Mouse (Mus musculus) monocyte, adult 59 days (primary cell): ENCODE results near the gene Asphd1. TPM values are rescaled to one million over a fixed set of nuclear protein-coding genes. Genes with fewer than 3 reads are reported as not detected.

Experiments used
- total RNA-seq, 2 experiments: library from RNA; stranded (reverse); gene quantifications; one replicate each; pipeline ENCODE4 v1.2.4; 2023

Gene Asphd1
- total RNA-seq: not detected

GRCm38 (mm10) chr7:126949403-126949792 is at the start of gene Asphd1:
Gene Asphd1 (minus strand): TSS chr7:126949582.

GRCm38 (mm10) chr7:126975950-126976866 is 26.8 kb upstream of the Asphd1 start, which contains the start of gene Cdiptos:
Gene Cdiptos (minus strand): TSS chr7:126976098.

GRCm38 (mm10) chr7:126975893-126975949 is 26.3 kb upstream of the Asphd1 start, which contains the start of gene Cdipt:
Gene Cdipt (plus strand): TSS chr7:126975914.

GRCm38 (mm10) chr7:126949793-126950646 is 638 bp upstream of the Asphd1 start, which contains the start of gene Sez6l2:
Gene Sez6l2 (plus strand): TSS chr7:126950563.

GRCm38 (mm10) chr7:126928384-126929037 is 20.9 kb downstream of the Asphd1 start, which contains the start of gene Kctd13:
Gene Kctd13 (plus strand): TSS chr7:126928879.

GRCm38 (mm10) chr7:126922624-126923060 is 26.7 kb downstream of the Asphd1 start, which contains the start of gene Tmem219:
Gene Tmem219 (minus strand): TSS chr7:126922917.

Other genes with a start within 250 kb of the Asphd1 start
- gene Coro1a, start 241.8 kb downstream of the Asphd1 start, total RNA-seq: 1,000 to 10,000 TPM; 1,489 to 1,521 TPM
- 100 to 1,000 TPM; 148 to 156 TPM for gene Mapk3, start 190.0 kb downstream of the Asphd1 start, total RNA-seq
- gene Gdpd3, start 183.2 kb downstream of the Asphd1 start, total RNA-seq: 10 to 100 TPM; 22.0 to 22.2 TPM
- gene Ypel3, start 172.6 kb downstream of the Asphd1 start, total RNA-seq: 100 to 1,000 TPM; 256 to 258 TPM
- 1 to 10 TPM; 6.9 to 8.2 TPM for gene Tbx6, start 168.1 kb downstream of the Asphd1 start, total RNA-seq
- gene Ppp4c, start 157.1 kb downstream of the Asphd1 start, total RNA-seq: 100 to 1,000 TPM; 218 to 242 TPM
- not detected for gene Fam57b, start 151.9 kb downstream of the Asphd1 start, total RNA-seq
- not detected for gene 4930451I11Rik, start 117.9 kb downstream of the Asphd1 start, total RNA-seq
- not detected for gene Doc2a, start 102.2 kb downstream of the Asphd1 start, total RNA-seq
- gene Hirip3, start 87.6 kb downstream of the Asphd1 start, total RNA-seq: 10 to 100 TPM in 1 of 2 experiments, 1 to 10 TPM in 1; 5.0 to 14.0 TPM
- 10 to 100 TPM; 52.2 to 66.3 TPM for gene Ino80e, start 87.2 kb downstream of the Asphd1 start, total RNA-seq
- 10 to 100 TPM; 71.6 to 71.9 TPM for gene Taok2, start 64.9 kb downstream of the Asphd1 start, total RNA-seq
- 10 to 100 TPM; 63.5 to 71.0 TPM for gene Tmem219, start 26.7 kb downstream of the Asphd1 start, total RNA-seq
- gene Kctd13, start 20.7 kb downstream of the Asphd1 start, total RNA-seq: 10 to 100 TPM; 31.5 to 32.7 TPM
- 1 to 10 TPM; 2.2 to 4.1 TPM for gene Sez6l2, start 981 bp upstream of the Asphd1 start, total RNA-seq
- 10 to 100 TPM; 84.1 to 92.1 TPM for gene Cdipt, start 26.3 kb upstream of the Asphd1 start, total RNA-seq
- 1 to 10 TPM; 3.5 to 3.7 TPM for gene Cdiptos, start 26.5 kb upstream of the Asphd1 start, total RNA-seq
- 100 to 1,000 TPM; 116 to 123 TPM for gene Mvp, start 65.0 kb upstream of the Asphd1 start, total RNA-seq
- 1 to 10 TPM in 1 of 2 experiments, not detected in 1; 9.0 TPM for gene Pagr1b, start 66.9 kb upstream of the Asphd1 start, total RNA-seq
- 10 to 100 TPM in 1 of 2 experiments, 1 to 10 TPM in 1; 2.2 to 14.5 TPM for gene Pagr1a, start 67.8 kb upstream of the Asphd1 start, total RNA-seq
- 10 to 100 TPM; 29.0 to 34.8 TPM for gene Gm42742, start 71.5 kb upstream of the Asphd1 start, total RNA-seq
- 1 to 10 TPM; 1.3 TPM for gene Prrt2, start 71.6 kb upstream of the Asphd1 start, total RNA-seq
- 100 to 1,000 TPM; 166 to 172 TPM for gene Maz, start 77.5 kb upstream of the Asphd1 start, total RNA-seq
- gene Kif22, start 92.9 kb upstream of the Asphd1 start, total RNA-seq: 1 to 10 TPM; 1.7 to 2.3 TPM
- under 1 TPM in 1 of 2 experiments, not detected in 1; 0.85 TPM for gene Zg16, start 137.7 kb upstream of the Asphd1 start, total RNA-seq
- gene AI467606, start 141.8 kb upstream of the Asphd1 start, total RNA-seq: 10 to 100 TPM; 64.8 to 66.9 TPM
- gene Qprt, start 172.6 kb upstream of the Asphd1 start, total RNA-seq: 10 to 100 TPM; 10.5 to 12.1 TPM
- gene Spn, start 188.2 kb upstream of the Asphd1 start, total RNA-seq: 100 to 1,000 TPM; 289 to 346 TPM
- 10 to 100 TPM; 52.2 to 60.9 TPM for gene Cd2bp2, start 246.5 kb upstream of the Asphd1 start, total RNA-seq